Mouse (Mus musculus): Measurements from ENCODE around the gene Dicer1.
A peak's percentile ranks its signal among the peaks of the same experiment; 100 is the strongest.

The Dicer1 gene

DNA sequence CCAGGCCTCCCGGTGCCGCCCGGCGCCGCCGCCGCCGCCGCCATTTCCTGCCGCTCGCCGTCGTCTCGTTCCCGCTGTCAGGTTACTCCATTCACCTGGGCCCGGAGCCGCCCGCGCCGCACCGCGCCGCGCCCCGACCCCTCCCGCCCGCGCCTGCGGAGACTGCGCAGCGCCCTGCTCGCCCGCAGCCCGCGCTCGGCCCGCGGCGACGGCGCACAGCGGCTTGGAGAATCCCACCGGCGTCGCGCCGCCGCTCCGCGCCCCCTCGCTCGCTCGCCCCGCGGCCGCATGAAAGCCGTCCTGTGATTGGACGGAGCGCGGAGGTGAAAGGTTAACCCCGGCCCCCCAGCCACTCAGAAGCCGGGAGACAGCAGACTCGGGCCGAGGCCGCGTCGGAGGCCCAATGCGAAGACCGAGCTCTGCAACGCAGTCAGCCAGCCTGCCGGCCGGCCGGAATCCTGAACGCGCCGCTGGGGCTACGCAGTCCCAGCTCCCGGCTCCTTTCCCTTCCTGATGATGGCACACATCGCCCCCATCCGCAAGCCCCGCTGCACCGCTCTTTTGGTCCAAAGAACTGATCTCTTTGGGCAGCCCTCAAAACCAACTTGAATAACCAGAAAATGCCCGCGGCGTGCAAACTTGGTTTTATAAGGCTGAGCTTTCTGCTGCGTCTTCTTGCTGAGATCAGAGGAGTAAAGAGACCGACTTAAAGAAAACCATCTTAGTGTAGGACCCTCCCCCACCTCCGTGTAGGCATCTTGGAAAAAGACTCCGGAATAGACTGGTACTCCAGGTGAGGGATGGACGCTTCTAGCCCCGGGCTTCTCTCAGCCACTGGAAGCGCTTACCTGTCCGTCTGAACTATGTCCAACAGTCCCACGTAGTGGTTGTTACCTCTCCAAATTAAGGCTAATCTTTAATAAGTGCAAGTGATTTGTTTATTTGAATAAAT lies at the start of gene Dicer1:
TSS of gene Dicer1 (minus strand) at position 139 of the 952 bp plus-strand sequence.
- peak; percentile 96 to 99 for DNase-seq

DNA sequence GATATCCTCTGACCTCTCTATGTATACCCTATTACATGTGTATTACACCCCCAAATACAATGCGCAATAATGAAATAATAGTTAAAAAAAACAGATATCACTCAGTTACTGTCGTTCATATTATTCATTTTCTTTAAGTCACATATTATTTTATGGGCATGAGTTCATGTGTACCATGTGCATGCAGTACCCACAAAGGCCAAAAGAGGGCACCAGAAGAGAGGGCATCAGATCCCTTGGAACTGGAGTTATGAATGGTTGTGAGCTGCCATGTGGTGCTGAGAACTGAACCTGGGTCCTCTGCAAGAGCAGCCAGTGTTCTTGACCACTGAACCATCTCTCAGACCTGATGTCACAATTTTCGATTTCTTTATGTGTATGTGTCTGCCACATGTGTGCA lies 47.6 kb upstream of the Dicer1 start:
- DNase-seq = no peak

DNA sequence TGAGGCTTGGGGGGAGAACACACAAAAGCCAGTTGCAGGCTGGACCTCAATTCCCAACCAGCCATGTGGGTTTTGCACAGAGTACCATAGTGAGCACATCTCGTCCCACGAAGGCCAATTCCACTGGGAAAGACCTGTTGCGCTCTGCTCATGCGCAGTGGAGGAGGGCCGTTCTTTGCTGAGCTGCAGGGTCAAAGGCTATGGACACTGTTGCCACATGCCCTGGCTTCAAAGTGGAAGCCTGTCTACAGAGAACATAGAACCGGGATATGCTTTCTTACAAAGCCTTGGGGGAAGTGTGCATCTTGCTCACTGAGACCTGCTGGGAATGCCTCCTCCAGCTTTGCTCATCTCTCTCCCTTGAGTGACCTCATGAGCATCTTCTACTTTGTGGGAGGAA lies 46.2 kb upstream of the Dicer1 start:
- DNase-seq = no peak

DNA sequence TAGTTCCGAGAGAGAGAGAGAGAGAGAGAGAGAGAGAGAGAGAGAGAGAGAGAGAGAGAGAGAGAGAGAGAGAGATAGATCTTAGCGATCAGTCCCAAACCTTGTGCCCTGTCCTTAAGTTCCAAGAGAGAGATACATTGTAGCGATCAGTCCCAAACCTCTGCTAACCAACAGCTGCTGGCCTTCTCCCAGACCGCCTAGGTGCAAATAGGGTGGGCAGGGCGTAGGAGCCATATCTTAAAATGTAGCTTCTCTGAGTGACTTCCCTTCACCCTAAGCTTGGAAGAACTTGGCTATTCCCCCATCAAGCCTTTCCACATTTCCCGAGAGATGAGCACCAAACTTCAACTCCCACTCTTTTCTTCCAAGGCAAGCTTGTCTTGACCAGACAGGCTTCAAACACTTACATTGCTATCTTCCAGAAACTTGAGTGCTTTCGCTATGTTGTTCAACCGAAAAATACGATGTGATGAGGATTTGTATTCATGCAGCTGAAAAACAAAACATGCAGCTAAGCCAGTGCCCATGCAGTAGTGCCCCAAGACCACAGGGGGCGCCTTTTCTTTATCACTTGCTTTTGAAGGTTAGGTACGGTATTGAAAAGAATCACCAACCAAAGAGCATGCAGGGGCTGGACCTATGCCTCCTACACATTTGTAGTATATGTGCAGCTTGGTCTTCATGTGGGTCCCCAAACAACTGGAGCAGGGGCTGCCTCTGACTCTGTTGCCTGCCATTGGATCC lies 45.1 kb upstream of the Dicer1 start:
- no peak for DNase-seq

DNA sequence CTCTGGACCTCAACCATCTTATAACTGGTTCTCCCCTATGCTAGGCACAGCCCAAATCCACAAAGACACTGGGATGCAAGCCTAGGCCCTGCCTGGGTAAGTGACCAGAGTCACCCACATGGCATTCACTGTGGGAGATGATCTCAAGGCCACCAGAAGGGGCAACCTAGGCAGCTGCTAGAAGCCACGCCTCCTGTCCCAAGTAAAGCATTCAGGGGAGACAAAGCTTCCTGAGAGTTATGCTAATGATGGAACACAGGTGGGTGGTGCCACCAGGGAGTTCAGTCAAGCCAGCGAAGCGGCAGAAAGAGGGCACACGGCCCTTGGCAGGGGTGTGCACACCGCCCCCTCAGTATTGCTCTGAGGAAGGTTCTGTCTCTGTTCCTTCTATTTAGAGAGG lies 43.2 kb upstream of the Dicer1 start:
- DNase-seq = no peak

DNA sequence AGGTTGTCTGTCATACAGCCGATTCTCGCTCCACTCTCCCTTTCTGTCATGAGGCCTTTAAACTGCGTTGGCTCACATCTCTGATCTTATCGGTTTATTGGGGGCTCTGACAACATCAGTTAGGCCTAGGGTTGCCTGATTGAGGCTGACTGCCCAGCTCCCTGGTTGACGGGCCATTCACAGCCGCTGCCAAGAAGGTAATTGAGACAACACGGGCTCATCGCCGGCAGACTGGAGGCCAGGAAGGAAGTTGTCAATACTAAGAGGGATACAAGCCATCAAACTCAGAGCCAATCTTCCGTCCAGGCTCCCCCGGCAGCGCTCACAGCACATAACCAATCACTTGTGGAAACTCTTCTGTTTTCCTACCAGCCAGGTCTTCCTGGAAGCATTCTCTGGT lies 41.7 kb upstream of the Dicer1 start:
- DNase-seq = no peak

DNA sequence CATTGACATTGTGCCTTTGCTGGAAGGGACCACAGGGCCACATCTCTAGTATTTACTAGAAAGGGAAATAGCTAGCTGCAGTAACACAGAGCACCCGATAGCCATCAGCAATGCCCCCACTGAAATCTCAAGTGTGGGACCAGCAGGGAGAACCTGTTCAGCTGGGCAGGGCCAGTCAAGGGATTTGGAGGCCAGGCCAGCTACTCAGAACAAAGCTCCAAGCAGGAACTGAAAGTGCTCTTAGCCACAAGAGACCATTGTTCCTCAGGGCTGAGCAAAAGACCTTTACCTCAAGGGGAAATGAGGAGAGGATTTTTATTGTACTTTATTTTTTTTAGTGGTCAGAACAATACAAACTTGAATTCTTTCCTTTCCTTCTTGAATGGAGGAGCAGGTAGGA lies 25.9 kb upstream of the Dicer1 start:
- DNase-seq = no peak

DNA sequence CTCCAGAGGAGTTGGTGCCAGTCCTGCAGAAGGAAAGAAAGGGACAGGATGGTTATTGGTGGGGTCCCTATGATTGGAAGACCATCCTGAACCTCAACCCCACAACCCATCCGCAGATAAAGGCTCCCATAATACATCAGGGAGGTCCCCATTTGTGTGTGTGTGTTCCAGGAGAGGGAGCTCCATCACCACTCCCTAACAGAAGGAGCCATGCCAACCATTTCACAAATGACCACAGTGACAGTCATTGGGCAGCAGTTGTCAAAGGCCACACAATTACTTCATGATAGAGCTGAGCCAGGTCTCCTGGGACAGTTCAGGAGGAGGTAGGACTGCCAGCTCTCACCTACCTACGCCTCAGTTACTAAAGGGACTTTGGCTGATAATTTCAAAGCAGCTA lies 20.2 kb upstream of the Dicer1 start:
- DNase-seq = no peak

DNA sequence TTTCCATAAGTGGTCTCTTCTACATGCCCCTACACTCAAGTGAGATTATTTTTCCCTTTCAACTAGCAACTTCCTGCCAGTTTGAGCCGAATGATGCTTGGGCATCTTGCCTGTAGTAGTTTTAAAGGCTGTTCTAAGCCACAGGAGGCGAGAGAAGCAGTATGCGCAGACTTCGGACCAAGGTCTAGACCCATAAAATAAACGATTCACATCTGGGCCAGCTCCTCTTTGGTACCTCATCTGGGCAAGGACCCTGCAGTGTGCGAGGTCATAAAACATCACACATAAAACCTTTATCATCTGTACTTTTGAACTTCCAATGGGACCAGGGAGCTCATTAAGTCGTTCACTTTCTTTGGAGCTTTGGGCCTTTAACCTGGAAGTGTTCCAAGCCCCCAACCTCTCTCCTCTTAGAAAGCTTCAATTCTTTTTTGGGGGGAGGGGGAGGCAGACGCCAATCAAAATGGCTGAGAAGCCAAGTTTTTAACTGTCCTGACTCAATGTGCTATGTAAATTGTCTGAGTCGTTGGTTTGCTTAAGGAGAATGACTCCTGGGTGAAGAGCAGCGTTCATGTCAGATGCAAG lies 17.5 kb upstream of the Dicer1 start:
- DNase-seq = no peak

DNA sequence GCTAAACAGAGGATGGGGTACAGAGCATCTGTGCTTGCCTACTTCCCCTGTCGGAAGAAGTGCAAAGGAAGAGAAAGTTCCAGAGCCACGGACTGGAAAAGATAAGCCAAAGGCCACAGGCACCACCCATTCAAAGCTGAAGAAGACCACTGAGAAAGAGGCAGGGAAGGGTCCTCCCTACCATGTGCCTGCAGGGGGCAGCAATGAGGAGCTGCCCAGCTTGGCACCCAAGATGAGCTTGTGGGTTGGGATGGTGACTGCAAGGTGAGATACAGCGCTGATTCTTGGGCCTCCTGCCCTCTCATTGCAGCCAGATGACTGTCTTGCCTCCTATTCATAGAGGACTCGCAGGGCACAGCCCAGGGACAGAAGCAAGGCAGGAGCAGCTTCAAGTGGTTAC lies 15.4 kb upstream of the Dicer1 start:
- DNase-seq = peak; percentile 10 to 17

DNA sequence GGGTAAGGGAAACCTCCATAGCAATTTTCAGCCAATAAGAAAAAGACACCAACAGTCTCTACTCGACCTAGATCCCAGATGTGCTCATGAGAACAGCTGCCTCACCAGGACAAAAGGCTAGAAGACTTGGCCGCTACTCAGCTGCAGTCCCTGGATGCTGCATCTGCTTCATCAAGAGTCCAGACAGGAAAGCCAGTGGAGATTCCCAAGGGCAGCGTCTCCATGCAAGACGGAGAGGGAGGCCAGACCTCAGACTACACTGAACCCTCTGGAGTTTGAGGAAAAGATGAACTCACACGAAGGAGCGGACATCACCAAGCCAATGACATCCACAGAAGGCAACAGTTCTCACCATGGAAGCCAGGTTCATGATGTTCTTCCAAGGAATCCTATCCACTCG lies 14.0 kb upstream of the Dicer1 start:
- no peak for DNase-seq

DNA sequence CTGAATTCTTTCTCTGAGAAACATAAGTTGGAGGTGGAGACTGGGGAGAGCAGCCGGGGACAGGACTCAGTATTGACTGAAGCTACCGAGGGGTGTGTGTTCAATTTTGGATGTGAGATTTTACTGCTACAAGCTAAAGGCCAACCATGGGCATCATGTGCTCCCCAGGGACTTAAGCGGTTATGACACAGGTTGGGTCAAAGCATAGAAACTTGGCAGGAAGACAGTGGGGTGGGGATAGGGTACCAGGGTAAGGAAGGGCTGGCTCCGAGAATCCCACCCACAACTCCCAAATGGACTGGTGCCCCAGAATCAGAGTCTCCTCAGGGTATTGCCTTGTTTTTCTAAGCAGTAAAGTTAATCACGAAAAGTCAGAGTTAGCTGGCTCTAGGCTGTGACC lies 13.4 kb upstream of the Dicer1 start:
- DNase-seq = no peak

DNA sequence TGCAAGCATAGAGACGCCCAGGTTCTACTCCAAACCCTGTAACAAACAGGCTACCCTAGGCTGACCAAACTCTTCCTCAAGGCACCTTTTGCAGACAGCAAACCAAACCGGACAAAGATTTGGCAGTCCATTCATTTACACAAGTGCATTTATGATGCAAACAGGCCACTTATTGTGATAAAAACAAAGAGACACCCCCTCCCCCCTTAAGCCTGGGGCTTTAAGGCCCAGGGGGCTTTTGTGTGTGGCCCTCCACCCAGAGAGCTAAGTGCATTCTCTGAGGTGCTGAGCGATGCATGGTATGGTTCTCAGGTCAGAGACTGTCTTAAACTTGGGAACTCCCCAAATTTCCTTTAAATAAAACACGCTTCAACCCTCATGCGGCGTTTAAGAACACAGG lies 12.2 kb upstream of the Dicer1 start:
- DNase-seq = no peak

DNA sequence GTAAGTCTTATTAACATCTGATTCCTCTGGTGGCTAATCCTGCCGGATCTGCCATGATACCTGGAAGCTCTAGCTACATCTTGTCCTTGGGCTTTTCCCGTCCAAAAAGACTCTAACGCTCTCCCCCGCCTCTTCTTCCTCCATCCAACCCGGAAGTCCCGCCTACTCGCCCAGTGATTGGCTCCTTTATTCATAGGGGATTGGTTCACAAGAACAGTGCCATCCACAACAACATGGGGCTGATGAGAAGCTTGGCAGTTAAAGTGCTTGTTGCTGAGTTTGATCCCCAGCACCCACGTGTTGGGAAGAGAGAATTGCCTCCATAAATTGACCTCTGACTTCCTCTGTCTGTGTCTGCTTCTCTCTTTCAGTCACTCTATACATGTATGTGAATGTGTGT lies 9.7 kb upstream of the Dicer1 start:
- no peak for DNase-seq

DNA sequence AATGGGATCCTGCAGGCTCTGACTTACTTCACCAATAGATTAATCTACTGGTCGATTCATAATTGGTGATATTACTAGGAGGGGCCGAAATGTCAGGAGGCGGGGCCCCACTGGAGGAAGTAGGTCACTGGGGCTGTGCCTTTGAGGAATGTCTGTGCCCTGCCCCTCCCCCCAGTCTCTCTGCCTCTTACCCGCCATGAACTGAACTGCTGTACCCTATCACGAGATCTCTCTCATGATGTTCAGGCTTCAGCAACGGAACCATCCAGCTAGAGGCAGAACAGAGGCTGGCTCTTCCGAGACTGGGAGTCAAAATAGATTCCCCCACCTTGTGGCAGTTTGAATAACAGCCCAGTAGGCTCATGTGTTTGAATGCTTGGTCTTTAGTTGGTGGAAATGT lies 6.3 kb upstream of the Dicer1 start:
- DNase-seq = no peak

DNA sequence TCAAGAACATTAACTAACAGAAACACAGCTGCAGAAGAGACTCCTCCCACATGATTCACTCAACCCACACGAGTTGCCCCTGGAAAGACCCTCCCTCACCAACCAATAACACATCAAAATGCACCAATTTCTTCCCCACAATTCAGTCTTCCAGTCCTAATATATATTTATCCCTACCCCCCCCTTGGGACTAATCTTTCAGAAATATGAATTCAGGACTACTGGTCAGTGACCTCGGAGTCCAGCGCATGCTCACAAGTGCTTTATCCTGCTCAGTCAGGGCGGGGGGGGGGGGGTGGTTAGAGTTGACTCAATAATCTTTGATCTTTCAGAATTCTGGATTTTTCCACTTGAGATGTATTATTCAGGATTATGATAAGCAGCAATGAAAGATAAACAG lies 1.9 kb upstream of the Dicer1 start:
- no peak for DNase-seq

DNA sequence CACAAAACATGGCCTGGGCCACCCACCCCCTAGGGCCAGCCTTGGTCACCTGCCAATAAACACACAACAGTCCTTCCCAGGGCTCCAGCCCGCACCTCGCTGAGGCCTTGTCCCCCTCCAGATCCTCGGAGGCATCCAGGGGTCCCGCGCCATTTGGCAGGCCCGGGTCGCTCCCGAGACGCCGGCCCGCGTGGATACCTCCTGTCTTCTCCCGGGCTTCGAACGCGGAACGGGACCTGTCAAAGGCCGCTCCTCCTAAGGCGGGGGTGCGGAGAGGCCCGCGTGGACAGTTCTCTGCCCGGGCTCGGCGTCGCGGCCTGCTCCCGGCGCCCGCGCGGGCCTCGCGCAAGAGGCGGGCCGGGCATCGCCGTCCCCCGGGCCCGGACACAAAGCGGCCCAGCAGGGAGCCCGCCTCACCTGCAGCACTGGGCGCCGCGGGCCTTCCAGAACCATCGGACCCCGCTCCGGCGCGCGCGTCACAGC lies 380 bp downstream of the Dicer1 start:
- no peak for DNase-seq

DNA sequence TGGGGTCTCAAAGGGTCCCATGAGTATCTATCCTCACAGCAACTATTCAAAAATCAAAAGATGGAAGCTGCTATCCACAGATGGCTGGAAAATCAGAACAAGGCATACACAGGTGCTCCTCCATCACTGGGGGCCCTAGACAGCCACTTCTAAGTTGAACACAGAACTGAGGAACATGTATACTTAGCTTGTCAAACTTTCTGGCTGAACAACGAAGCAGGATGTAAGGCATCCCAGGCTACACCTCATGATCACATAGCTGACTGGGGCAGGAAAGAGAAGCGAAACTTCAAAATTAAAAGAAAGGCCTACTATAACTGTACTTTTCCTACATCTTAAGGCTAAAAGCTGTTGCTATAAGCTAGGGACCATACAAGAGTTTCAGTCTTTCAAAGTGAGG lies 2.8 kb downstream of the Dicer1 start:
- no peak for DNase-seq

DNA sequence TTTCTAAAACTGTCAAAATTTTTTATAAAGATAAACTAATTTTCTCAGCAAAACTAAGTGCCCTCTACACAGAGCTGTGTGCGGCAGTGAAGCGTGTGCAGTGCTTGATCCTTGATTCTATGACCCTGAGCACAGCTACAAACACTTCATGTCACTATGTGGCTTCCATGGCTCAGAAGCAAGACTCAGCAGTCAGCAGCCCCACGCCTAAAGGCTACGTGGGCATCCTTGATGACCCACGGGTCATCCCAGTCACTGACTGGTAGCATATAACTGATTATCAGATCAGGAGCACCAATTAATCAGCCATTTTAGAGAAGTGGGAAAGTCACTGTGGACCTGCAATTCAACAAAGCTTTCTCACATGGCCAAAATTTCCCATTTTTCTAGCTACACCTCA lies 4.5 kb downstream of the Dicer1 start:
- no peak for DNase-seq

DNA sequence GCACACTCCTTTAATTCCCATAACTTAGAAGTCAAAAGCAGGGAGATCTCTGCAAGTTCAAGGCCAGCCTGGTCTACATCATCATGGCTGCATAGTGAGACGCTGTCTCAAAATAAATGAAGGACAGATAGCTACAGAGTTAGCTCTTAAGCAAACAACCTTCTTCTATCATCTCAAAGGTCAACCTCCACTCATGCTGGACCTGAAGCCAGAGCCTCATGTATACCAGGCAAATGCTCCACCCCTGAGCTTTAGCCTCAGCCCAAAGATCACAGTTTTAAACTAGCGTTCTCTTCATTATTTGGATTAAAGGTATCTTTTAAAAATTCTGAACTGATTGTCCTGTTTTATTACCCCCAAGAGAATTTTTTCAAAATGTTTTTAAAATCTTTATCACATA lies 5.2 kb downstream of the Dicer1 start:
- no peak for DNase-seq

DNA sequence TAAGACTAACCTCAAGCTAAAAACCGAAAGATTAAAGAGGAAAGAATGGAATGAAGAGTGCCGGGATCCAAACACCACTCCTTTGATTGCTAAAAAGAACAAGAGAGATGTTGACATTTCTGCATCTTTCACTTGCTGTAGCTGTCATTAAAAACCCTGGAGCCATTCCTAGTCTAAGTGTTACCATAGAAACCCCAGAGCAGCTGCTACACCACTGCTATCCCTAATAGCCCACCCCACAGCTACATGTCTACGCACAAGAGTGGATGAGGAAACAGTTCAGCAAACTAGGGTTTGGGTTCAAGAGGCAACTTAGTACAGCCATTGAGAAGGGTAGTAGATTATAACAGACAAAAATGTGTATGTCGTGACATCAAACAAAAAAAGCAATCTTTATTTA lies 8.1 kb downstream of the Dicer1 start:
- no peak for DNase-seq

DNA sequence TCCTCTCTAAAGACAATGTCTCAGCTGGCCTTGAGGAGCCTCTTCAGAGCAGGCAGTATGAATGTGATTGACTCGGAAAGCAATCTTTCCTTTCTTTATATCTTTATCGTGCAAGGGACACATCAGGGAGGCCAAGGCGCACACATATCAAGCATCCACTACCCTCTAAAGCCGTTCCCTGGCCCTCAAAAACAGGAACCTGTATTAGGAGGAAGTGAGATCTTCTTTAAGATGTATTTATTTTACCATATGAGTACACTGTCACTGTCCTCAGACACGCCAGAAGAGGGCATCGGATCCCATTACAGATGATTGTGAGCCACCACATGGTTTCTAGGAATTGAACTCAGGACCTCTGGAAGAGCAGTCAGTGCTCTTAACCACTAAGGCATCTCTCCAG lies 9.5 kb downstream of the Dicer1 start:
- no peak for DNase-seq

All from thymus, postnatal 36 days (tissue).